Mouse (Mus musculus) ES-E14 (cell line): ENCODE results near the gene Tmem222.

Experiments
- CHD2 ChIP-seq: IDR thresholded peaks from 2 replicates; pipeline ENCODE4 v1.6.1; 2014; ENCODE audit warnings: mild to moderate bottlenecking, low read depth, low read length, inconsistent platforms
- HCFC1 ChIP-seq: IDR thresholded peaks from 2 replicates; pipeline ENCODE4 v1.6.1; 2012; ENCODE audit warnings: low read length, inconsistent platforms, borderline replicate concordance; ENCODE audit not compliant: insufficient read depth
- MAFK ChIP-seq: IDR thresholded peaks from 2 replicates; pipeline ENCODE4 v1.6.1; 2014; ENCODE audit warnings: mild to moderate bottlenecking, low read depth, low read length, inconsistent platforms; ENCODE audit not compliant: insufficient read depth
- ZNF384 ChIP-seq: IDR thresholded peaks from 2 replicates; pipeline ENCODE4 v1.6.1; 2012; ENCODE audit warnings: low read depth, low read length, inconsistent platforms

GRCm38 (mm10) chr4:133266248-133266880 lies 11.2 kb downstream of the Tmem222 start:
- TF ChIP-seq HCFC1, result no peak
- TF ChIP-seq ZNF384, result no peak
- TF ChIP-seq CHD2, result no peak
- no peak for TF ChIP-seq MAFK
